Mouse (Mus musculus): ENCODE results near the gene Adgb. TPM values are rescaled to one million over a fixed set of nuclear protein-coding genes. Genes with fewer than 3 reads are reported as not detected.
A peak's percentile ranks its signal among the peaks of the same experiment; 100 is the strongest.
"Not testable (repeated sequence)": the region's sequence is repeated elsewhere in the genome, so short reads cannot be mapped to it uniquely, and the experiment has no call there.

Gene Adgb
- 0.14 and 0.21 TPM in 2 replicates for polyA plus RNA-seq (2014; fragmentation: Nextera tagmentation; extraction: Ambion mirVana)

- DNase-seq (ENCODE audit: low spot score) = peak; percentile 77
- Histone ChIP-seq H3K27ac (replicated peaks; ENCODE audit: low read depth, low read length) (no peak within 1 kb of the TSS), H3K9me3 (replicated peaks; ENCODE audit: control insufficient read depth, low read length) (no peaks in the 10 kb centered on the region), H3K4me3 (ENCODE audit: low read depth, low read length) (peak within 1 kb of the TSS; percentile 10; the same call in 1 of the 2 replicates), H3K4me1 (ENCODE audit: control insufficient read depth, insufficient read depth, low read length) (no peaks in the 10 kb centered on the region), H3K4me2 (ENCODE audit: low read depth, low read length) (peak within 1 kb of the TSS; percentile 43), H3K27me3 (ENCODE audit: control insufficient read depth, insufficient read depth, low read length) (no peaks in the 10 kb centered on the region), H3K36me3 (replicated peaks; ENCODE audit: control insufficient read depth, insufficient read depth, low read depth, low read length) (no peaks in the 10 kb centered on the region), H3K9ac (replicated peaks; ENCODE audit: low read length) (peak within 1 kb of the TSS; percentile 43)
- WGBS = 7% methylated on average over 22 of the region's 22 CpGs
- ATAC-seq (replicated peaks; ENCODE audit: insufficient number of reproducible peaks, low FRiP score, low TSS enrichment, low read depth) = peak; percentile 88
Observed at GRCm38 (mm10) chr10:10471961-10472610, at the start of gene Adgb. TSS of gene Adgb (minus strand) at chr10:10472326.

GRCm38 (mm10) chr10:10480139-10480538, 8.0 kb upstream of the Adgb start:
- DNase-seq (ENCODE audit: low spot score) (no peak), ATAC-seq (replicated peaks; ENCODE audit: insufficient number of reproducible peaks, low FRiP score, low TSS enrichment, low read depth) (no peak)

GRCm38 (mm10) chr10:10477429-10477828, 5.3 kb upstream of the Adgb start:
- not testable (repeated sequence) for H3K27me3 ChIP-seq (ENCODE audit: control insufficient read depth, insufficient read depth, low read length); H3K36me3 ChIP-seq (replicated peaks; ENCODE audit: control insufficient read depth, insufficient read depth, low read depth, low read length); H3K4me2 ChIP-seq (ENCODE audit: low read depth, low read length); H3K4me3 ChIP-seq (ENCODE audit: low read depth, low read length); H3K9me3 ChIP-seq (replicated peaks; ENCODE audit: control insufficient read depth, low read length); DNase-seq (ENCODE audit: low spot score); H3K4me1 ChIP-seq (ENCODE audit: control insufficient read depth, insufficient read depth, low read length); H3K27ac ChIP-seq (replicated peaks; ENCODE audit: low read depth, low read length); ATAC-seq (replicated peaks; ENCODE audit: insufficient number of reproducible peaks, low FRiP score, low TSS enrichment, low read depth); H3K9ac ChIP-seq (replicated peaks; ENCODE audit: low read length)
- WGBS = 63% methylated on average over 10 of the region's 10 CpGs

More at GRCm38 (mm10) chr10:10480139-10480538, 8.0 kb upstream of the Adgb start:
- no peak overlapping the region for H3K4me2 ChIP-seq (ENCODE audit: low read depth, low read length)
- H3K27me3 ChIP-seq (ENCODE audit: control insufficient read depth, insufficient read depth, low read length) = no peaks in the 10 kb centered on the region
- no peaks in the 10 kb centered on the region for H3K4me1 ChIP-seq (ENCODE audit: control insufficient read depth, insufficient read depth, low read length)
- WGBS = 65% methylated on average over 1 of the region's 1 CpGs
- H3K36me3 ChIP-seq (replicated peaks; ENCODE audit: control insufficient read depth, insufficient read depth, low read depth, low read length) = no peaks in the 10 kb centered on the region
- no peak overlapping the region for H3K9ac ChIP-seq (replicated peaks; ENCODE audit: low read length)
- no peaks in the 10 kb centered on the region for H3K9me3 ChIP-seq (replicated peaks; ENCODE audit: control insufficient read depth, low read length)
- H3K27ac ChIP-seq (replicated peaks; ENCODE audit: low read depth, low read length) = no peak overlapping the region
- H3K4me3 ChIP-seq (ENCODE audit: low read depth, low read length) = no peak overlapping the region

- no peak overlapping the region for H3K27ac ChIP-seq (replicated peaks; ENCODE audit: low read depth, low read length)
- WGBS = 76% methylated on average over 5 of the region's 5 CpGs
- no peaks in the 10 kb centered on the region for H3K27me3 ChIP-seq (ENCODE audit: control insufficient read depth, insufficient read depth, low read length)
- no peak overlapping the region for H3K4me2 ChIP-seq (ENCODE audit: low read depth, low read length)
- H3K9me3 ChIP-seq (replicated peaks; ENCODE audit: control insufficient read depth, low read length) = no peaks in the 10 kb centered on the region
- ATAC-seq (replicated peaks; ENCODE audit: insufficient number of reproducible peaks, low FRiP score, low TSS enrichment, low read depth) (no peak), DNase-seq (ENCODE audit: low spot score) (no peak)
- no peak overlapping the region for H3K9ac ChIP-seq (replicated peaks; ENCODE audit: low read length)
- no peak overlapping the region for H3K4me3 ChIP-seq (ENCODE audit: low read depth, low read length)
- no peaks in the 10 kb centered on the region for H3K36me3 ChIP-seq (replicated peaks; ENCODE audit: control insufficient read depth, insufficient read depth, low read depth, low read length)
- H3K4me1 ChIP-seq (ENCODE audit: control insufficient read depth, insufficient read depth, low read length) = no peaks in the 10 kb centered on the region
Observed at GRCm38 (mm10) chr10:10476956-10477355, 4.8 kb upstream of the Adgb start.

- no peak overlapping the region for H3K9ac ChIP-seq (replicated peaks; ENCODE audit: low read length)
- no peaks in the 10 kb centered on the region for H3K36me3 ChIP-seq (replicated peaks; ENCODE audit: control insufficient read depth, insufficient read depth, low read depth, low read length)
- DNase-seq (ENCODE audit: low spot score) = no peak
- 88% methylated on average over 2 of the region's 2 CpGs for WGBS
- no peaks in the 10 kb centered on the region for H3K4me1 ChIP-seq (ENCODE audit: control insufficient read depth, insufficient read depth, low read length)
- no peaks in the 10 kb centered on the region for H3K9me3 ChIP-seq (replicated peaks; ENCODE audit: control insufficient read depth, low read length)
- no peak overlapping the region for H3K4me3 ChIP-seq (ENCODE audit: low read depth, low read length)
- H3K27ac ChIP-seq (replicated peaks; ENCODE audit: low read depth, low read length) = no peak overlapping the region
- no peak for ATAC-seq (replicated peaks; ENCODE audit: insufficient number of reproducible peaks, low FRiP score, low TSS enrichment, low read depth)
- H3K27me3 ChIP-seq (ENCODE audit: control insufficient read depth, insufficient read depth, low read length) = no peaks in the 10 kb centered on the region
- H3K4me2 ChIP-seq (ENCODE audit: low read depth, low read length) = no peak overlapping the region
Observed at GRCm38 (mm10) chr10:10476549-10476948, 4.4 kb upstream of the Adgb start.

- DNase-seq (ENCODE audit: low spot score) (no peak), ATAC-seq (replicated peaks; ENCODE audit: insufficient number of reproducible peaks, low FRiP score, low TSS enrichment, low read depth) (no peak)
- no peak overlapping the region for H3K27ac ChIP-seq (replicated peaks; ENCODE audit: low read depth, low read length)
- no peaks in the 10 kb centered on the region for H3K27me3 ChIP-seq (ENCODE audit: control insufficient read depth, insufficient read depth, low read length)
- H3K9me3 ChIP-seq (replicated peaks; ENCODE audit: control insufficient read depth, low read length) = no peaks in the 10 kb centered on the region
- no peak overlapping the region for H3K4me3 ChIP-seq (ENCODE audit: low read depth, low read length)
- no peaks in the 10 kb centered on the region for H3K4me1 ChIP-seq (ENCODE audit: control insufficient read depth, insufficient read depth, low read length)
- no peaks in the 10 kb centered on the region for H3K36me3 ChIP-seq (replicated peaks; ENCODE audit: control insufficient read depth, insufficient read depth, low read depth, low read length)
- H3K9ac ChIP-seq (replicated peaks; ENCODE audit: low read length) = no peak overlapping the region
- 60% methylated on average over 6 of the region's 6 CpGs for WGBS
- no peak overlapping the region for H3K4me2 ChIP-seq (ENCODE audit: low read depth, low read length)
Observed at GRCm38 (mm10) chr10:10468699-10469547, 3.2 kb downstream of the Adgb start.

GRCm38 (mm10) chr10:10460113-10460512, 12.0 kb downstream of the Adgb start:
- Histone ChIP-seq H3K4me1 (ENCODE audit: control insufficient read depth, insufficient read depth, low read length) (no peaks in the 10 kb centered on the region), H3K27me3 (ENCODE audit: control insufficient read depth, insufficient read depth, low read length) (no peaks in the 10 kb centered on the region), H3K27ac (replicated peaks; ENCODE audit: low read depth, low read length) (no peak overlapping the region), H3K9me3 (replicated peaks; ENCODE audit: control insufficient read depth, low read length) (no peaks in the 10 kb centered on the region), H3K4me2 (ENCODE audit: low read depth, low read length) (no peak overlapping the region), H3K4me3 (ENCODE audit: low read depth, low read length) (no peak overlapping the region), H3K36me3 (replicated peaks; ENCODE audit: control insufficient read depth, insufficient read depth, low read depth, low read length) (no peaks in the 10 kb centered on the region), H3K9ac (replicated peaks; ENCODE audit: low read length) (no peak overlapping the region)
- DNase-seq (ENCODE audit: low spot score) (no peak), ATAC-seq (replicated peaks; ENCODE audit: insufficient number of reproducible peaks, low FRiP score, low TSS enrichment, low read depth) (no peak)
- 76% methylated on average over 2 of the region's 2 CpGs for WGBS

GRCm38 (mm10) chr10:10456991-10457390, 15.1 kb downstream of the Adgb start:
- H3K36me3 ChIP-seq (replicated peaks; ENCODE audit: control insufficient read depth, insufficient read depth, low read depth, low read length) = no peaks in the 10 kb centered on the region

More at GRCm38 (mm10) chr10:10456991-10457390, 15.1 kb downstream of the Adgb start:
- DNase-seq (ENCODE audit: low spot score) (no peak), ATAC-seq (replicated peaks; ENCODE audit: insufficient number of reproducible peaks, low FRiP score, low TSS enrichment, low read depth) (no peak)
- 84% methylated on average over 5 of the region's 5 CpGs for WGBS
- Histone ChIP-seq H3K4me2 (ENCODE audit: low read depth, low read length) (no peak overlapping the region), H3K9ac (replicated peaks; ENCODE audit: low read length) (no peak overlapping the region), H3K4me1 (ENCODE audit: control insufficient read depth, insufficient read depth, low read length) (no peaks in the 10 kb centered on the region), H3K27ac (replicated peaks; ENCODE audit: low read depth, low read length) (no peak overlapping the region), H3K4me3 (ENCODE audit: low read depth, low read length) (no peak overlapping the region), H3K9me3 (replicated peaks; ENCODE audit: control insufficient read depth, low read length) (no peaks in the 10 kb centered on the region), H3K27me3 (ENCODE audit: control insufficient read depth, insufficient read depth, low read length) (no peaks in the 10 kb centered on the region)
